Mouse (Mus musculus) embryonic facial prominence, embryonic 11.5 days (tissue): ENCODE measurements at regions not wholly inside any gene's neighbourhood (a gene's known extent, or its start where the extent isn't known, plus 50 kb on each side); places are given as distances from the start of the nearest gene placed in this dataset.

ENCODE experiments used
- ATAC-seq: fragments of 200-750 bp; cut with Nextera tagmentation; replicated peaks from 2 replicates; pipeline ENCODE4 v1.8.0; 2017; ENCODE audit warnings: low read depth; ENCODE audit not compliant: insufficient number of reproducible peaks, low FRiP score, low TSS enrichment
- DNase-seq: peaks from one replicate; pipeline ENCODE4 v3.0.0-alpha.2; 2015; ENCODE audit warnings: low spot score
- H3K27ac ChIP-seq: fragments of 300-500 bp; sonication (generic); replicated peaks from 2 replicates; pipeline ENCODE4 v1.5.1; 2014; ENCODE audit warnings: mild to moderate bottlenecking, low read depth, low read length, control low read depth
- H3K27me3 ChIP-seq: fragments of 300-500 bp; sonication (generic); 2 replicates; pipeline ENCODE4 v1.6.1; 2014; ENCODE audit warnings: mild to moderate bottlenecking, low read length, moderate library complexity, mixed read lengths; ENCODE audit not compliant: control insufficient read depth, insufficient read depth
- H3K36me3 ChIP-seq: fragments of 300-500 bp; sonication (generic); replicated peaks from 2 replicates; pipeline ENCODE4 v1.6.1; 2014; ENCODE audit warnings: low read depth, mild to moderate bottlenecking, low read length, moderate library complexity, mixed read lengths; ENCODE audit not compliant: control insufficient read depth, insufficient read depth
- H3K4me1 ChIP-seq: fragments of 300-500 bp; sonication (generic); 2 replicates; pipeline ENCODE4 v1.6.1; 2014; ENCODE audit warnings: low read length, mixed read lengths; ENCODE audit not compliant: control insufficient read depth, insufficient read depth
- H3K4me2 ChIP-seq: fragments of 300-500 bp; sonication (generic); 2 replicates; pipeline ENCODE4 v1.6.1; 2014; ENCODE audit warnings: low read depth, mild to moderate bottlenecking, control low read depth, low read length, moderate library complexity
- H3K4me3 ChIP-seq: fragments of 300-500 bp; sonication (generic); 2 replicates; pipeline ENCODE4 v1.5.1; 2014; ENCODE audit warnings: low read depth, low read length, control low read depth
- H3K9ac ChIP-seq: fragments of 300-500 bp; sonication (generic); replicated peaks from 2 replicates; pipeline ENCODE4 v1.6.1; 2014; ENCODE audit warnings: mild to moderate bottlenecking, control low read depth, low read length
- H3K9me3 ChIP-seq: fragments of 300-500 bp; sonication (generic); replicated peaks from 2 replicates; pipeline ENCODE4 v1.6.1; 2016; ENCODE audit warnings: mild to moderate bottlenecking, low read length, inconsistent platforms, mixed read lengths; ENCODE audit not compliant: control insufficient read depth
- WGBS: fragments of 180-500 bp; shearing (Covaris S2); extraction: QIAGEN DNeasy Blood & Tissue Kit; methylation state at CpG from one replicate; pipeline ENCODE4 v1.1.7; 2014; 5-methylcytosine and 5-hydroxymethylcytosine counted together

GRCm38 (mm10) chr10:117458271-117459040 is 78.6 kb upstream of the Cpsf6 start:
- Histone ChIP-seq H3K27me3 (no peaks in the 10 kb centered on the region), H3K4me3 (no peak overlapping the region), H3K4me1 (no peaks in the 10 kb centered on the region), H3K27ac (no peak overlapping the region), H3K9ac (no peak overlapping the region), H3K36me3 (no peaks in the 10 kb centered on the region), H3K9me3 (no peaks in the 10 kb centered on the region), H3K4me2 (no peak overlapping the region)
- no peak for DNase-seq
- 86% methylated on average over 11 of the region's 11 CpGs for WGBS
- no peak for ATAC-seq

GRCm38 (mm10) chr10:117457701-117457950 is 77.8 kb upstream of the Cpsf6 start:
- Histone ChIP-seq H3K36me3 (no peaks in the 10 kb centered on the region), H3K9ac (no peak overlapping the region), H3K4me3 (no peak overlapping the region), H3K4me2 (no peak overlapping the region), H3K9me3 (no peaks in the 10 kb centered on the region), H3K4me1 (no peaks in the 10 kb centered on the region), H3K27me3 (no peaks in the 10 kb centered on the region), H3K27ac (no peak overlapping the region)
- DNase-seq (no peak), ATAC-seq (no peak)
- WGBS, result 75% methylated on average over 2 of the region's 2 CpGs

GRCm38 (mm10) chr10:117456904-117457700 is 77.3 kb upstream of the Cpsf6 start:
- WGBS, result 74% methylated on average over 18 of the region's 18 CpGs
- no peak overlapping the region for H3K27ac ChIP-seq
- no peak for ATAC-seq

GRCm38 (mm10) chr10:117456427-117456826 is 76.6 kb upstream of the Cpsf6 start:
- Histone ChIP-seq H3K27ac (no peak overlapping the region), H3K36me3 (no peaks in the 10 kb centered on the region), H3K4me3 (no peak overlapping the region), H3K4me1 (no peaks in the 10 kb centered on the region), H3K9ac (no peak overlapping the region), H3K27me3 (no peaks in the 10 kb centered on the region), H3K9me3 (no peaks in the 10 kb centered on the region), H3K4me2 (no peak overlapping the region)
- DNase-seq, result no peak
- ATAC-seq, result no peak
- WGBS, result 54% methylated on average over 8 of the region's 8 CpGs

More at GRCm38 (mm10) chr10:117456904-117457700, 77.3 kb upstream of the Cpsf6 start:
- H3K27me3 ChIP-seq, result no peaks in the 10 kb centered on the region
- H3K4me3 ChIP-seq, result no peak overlapping the region
- no peak overlapping the region for H3K4me2 ChIP-seq
- no peak overlapping the region for H3K9ac ChIP-seq
- no peaks in the 10 kb centered on the region for H3K36me3 ChIP-seq
- H3K9me3 ChIP-seq, result no peaks in the 10 kb centered on the region
- no peaks in the 10 kb centered on the region for H3K4me1 ChIP-seq
- no peak for DNase-seq

GRCm38 (mm10) chr10:117455595-117456302 is 75.9 kb upstream of the Cpsf6 start:
- H3K27ac ChIP-seq, result no peak overlapping the region
- H3K27me3 ChIP-seq, result no peaks in the 10 kb centered on the region
- ATAC-seq, result no peak
- no peaks in the 10 kb centered on the region for H3K4me1 ChIP-seq
- DNase-seq, result peak; percentile 79
- no peaks in the 10 kb centered on the region for H3K36me3 ChIP-seq
- H3K4me2 ChIP-seq, result no peak overlapping the region
- no peak overlapping the region for H3K9ac ChIP-seq
- 71% methylated on average over 9 of the region's 9 CpGs for WGBS
- no peaks in the 10 kb centered on the region for H3K9me3 ChIP-seq
- no peak overlapping the region for H3K4me3 ChIP-seq

- Histone ChIP-seq H3K4me3 (no peak overlapping the region), H3K9ac (no peak overlapping the region), H3K4me2 (no peak overlapping the region), H3K36me3 (no peaks in the 10 kb centered on the region), H3K27me3 (no peaks in the 10 kb centered on the region), H3K9me3 (no peaks in the 10 kb centered on the region), H3K27ac (no peak overlapping the region), H3K4me1 (no peaks in the 10 kb centered on the region)
- DNase-seq (no peak), ATAC-seq (no peak)
- 61% methylated on average over 12 of the region's 12 CpGs for WGBS
Observed at GRCm38 (mm10) chr10:117454711-117455591, 75.1 kb upstream of the Cpsf6 start.

GRCm38 (mm10) chr10:117454171-117454500 is 74.3 kb upstream of the Cpsf6 start:
- WGBS, result 93% methylated on average over 3 of the region's 3 CpGs
- H3K27me3 ChIP-seq, result no peaks in the 10 kb centered on the region

More at GRCm38 (mm10) chr10:117454171-117454500, 74.3 kb upstream of the Cpsf6 start:
- H3K4me2 ChIP-seq, result no peak overlapping the region
- H3K36me3 ChIP-seq, result no peaks in the 10 kb centered on the region
- no peak overlapping the region for H3K4me3 ChIP-seq
- no peak overlapping the region for H3K27ac ChIP-seq
- DNase-seq, result no peak
- H3K9me3 ChIP-seq, result no peaks in the 10 kb centered on the region
- no peak overlapping the region for H3K9ac ChIP-seq
- no peaks in the 10 kb centered on the region for H3K4me1 ChIP-seq
- ATAC-seq, result no peak
